Mouse (Mus musculus): Measurements from ENCODE around the gene Mob2. TPM values are rescaled to one million over a fixed set of nuclear protein-coding genes. Genes with fewer than 3 reads are reported as not detected.

The Mob2 gene
- total and polyA plus RNA-seq, 3 experiments = 22.4 to 30.5 (median 27.3) TPM

DNA sequence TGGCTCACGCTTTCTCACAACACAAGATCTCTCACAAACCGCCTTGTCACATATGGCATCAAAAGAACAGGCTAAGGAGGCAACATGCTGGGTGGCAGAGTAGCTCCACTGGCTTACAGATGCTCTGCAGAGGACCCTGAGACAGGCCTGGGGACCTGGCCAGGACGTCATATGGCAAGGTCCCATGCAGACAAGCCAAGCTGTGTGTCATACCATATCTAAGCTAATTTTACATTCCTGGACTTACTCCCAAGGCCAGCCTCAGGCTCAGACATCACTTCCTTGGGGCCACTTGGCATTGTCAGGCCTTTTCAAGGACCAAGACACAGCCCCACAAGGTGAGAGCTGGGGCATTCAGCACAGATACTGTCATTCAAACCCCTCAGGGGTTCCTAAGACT, 5.4 kb downstream of the Mob2 start:
- peaks cover 23% of the 10 kb centered on the region for H3K79me2 ChIP-seq (replicated peaks; ENCODE audit: control insufficient read depth, extremely low read depth, insufficient read depth, poor library complexity, severe bottlenecking)
- no peak overlapping the region for H3K4me3 ChIP-seq (replicated peaks in 1 of 3; ENCODE audit: low read depth in 2 of 3, low read length in 2 of 3, poor library complexity in 1 of 3)
- dilution Hi-C loops (cut with MboI; ENCODE audit: extremely low pct_ligation_motif_present, extremely low pct_unique_long_range_greater_than_20kb, low sequenced_read_pairs) (no loop called here), in situ Hi-C loops (cut with MboI; ENCODE audit: low pct_ligation_motif_present, low pct_unique_long_range_greater_than_20kb, low sequenced_read_pairs) (no loop called here)
- H3K9ac ChIP-seq (ENCODE audit: insufficient read depth, low read depth) = no peak overlapping the region
- no peak for DNase-seq (ENCODE audit: extremely low read depth)
- H3K4me2 ChIP-seq (ENCODE audit: insufficient read depth, low read depth, poor library complexity, severe bottlenecking) = no peak overlapping the region
- no peaks in the 10 kb centered on the region for H3K9me3 ChIP-seq (replicated peaks; ENCODE audit: low read length)
- H3K27ac ChIP-seq (ENCODE audit: insufficient read depth, low read depth) = no peak overlapping the region
- peaks cover 8 to 65% of the 10 kb centered on the region in 2 experiments for H3K36me3 ChIP-seq (replicated peaks in 1 of 2; ENCODE audit: control insufficient read depth in 1 of 2, insufficient read depth in 1 of 2, low read length in 1 of 2)
- peaks cover 7 to 32% of the 10 kb centered on the region in 2 experiments; a peak in 3 of 4 replicates for H3K4me1 ChIP-seq (ENCODE audit: control insufficient read depth in 1 of 2, insufficient read depth in 2 of 2)
- H3K27me3 ChIP-seq (replicated peaks) = no peaks in the 10 kb centered on the region
- TF ChIP-seq JUN (IDR thresholded peaks at IDR 0.05; ENCODE audit: insufficient read depth, low read depth, low read length) = no peak
- TF ChIP-seq ELF1 (IDR thresholded peaks at IDR 0.05; ENCODE audit: low read depth, low read length) = no peak
- TF ChIP-seq EP300 (IDR thresholded peaks at IDR 0.05; ENCODE audit: low read length) = no peak

DNA sequence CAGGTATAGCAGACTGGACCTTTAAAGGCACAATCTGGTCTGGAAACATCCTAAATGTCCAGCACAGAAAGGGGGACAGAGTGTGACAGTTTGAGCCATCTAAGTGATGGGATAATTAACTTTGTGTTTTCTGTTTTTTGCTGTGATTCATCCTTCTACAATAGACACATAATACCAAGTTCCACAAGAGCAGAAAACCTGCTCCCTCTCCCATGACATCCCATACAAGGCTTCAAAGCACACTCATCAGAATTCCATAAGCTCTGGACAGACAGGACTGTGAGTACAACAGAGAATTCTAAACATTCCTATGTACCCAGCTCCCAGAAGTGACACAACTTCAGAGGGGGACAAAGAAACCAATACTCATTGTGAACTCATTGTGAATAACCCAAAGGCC, 10.3 kb downstream of the Mob2 start:
- no peak for DNase-seq (ENCODE audit: extremely low read depth)
- in situ Hi-C loops (cut with MboI; ENCODE audit: low pct_ligation_motif_present, low pct_unique_long_range_greater_than_20kb, low sequenced_read_pairs) (no loop called here), dilution Hi-C loops (cut with MboI; ENCODE audit: extremely low pct_ligation_motif_present, extremely low pct_unique_long_range_greater_than_20kb, low sequenced_read_pairs) (no loop called here)
- Histone ChIP-seq H3K27ac (ENCODE audit: insufficient read depth, low read depth) (no peak overlapping the region), H3K27me3 (replicated peaks) (no peaks in the 10 kb centered on the region), H3K9ac (ENCODE audit: insufficient read depth, low read depth) (no peak overlapping the region), H3K4me2 (ENCODE audit: insufficient read depth, low read depth, poor library complexity, severe bottlenecking) (no peak overlapping the region), H3K79me2 (replicated peaks; ENCODE audit: control insufficient read depth, extremely low read depth, insufficient read depth, poor library complexity, severe bottlenecking) (0 out of 2 replicates have a peak, but pooled peaks cover 2% of the 10 kb centered on the region), H3K4me3 (replicated peaks in 1 of 3; ENCODE audit: low read depth in 2 of 3, low read length in 2 of 3, poor library complexity in 1 of 3) (no peak overlapping the region), H3K9me3 (replicated peaks; ENCODE audit: low read length) (no peaks in the 10 kb centered on the region), H3K36me3 (replicated peaks in 1 of 2; ENCODE audit: control insufficient read depth in 1 of 2, insufficient read depth in 1 of 2, low read length in 1 of 2) (peaks cover 0 to 72% of the 10 kb centered on the region in 2 experiments), H3K4me1 (ENCODE audit: control insufficient read depth in 1 of 2, insufficient read depth in 2 of 2) (no peaks in the 10 kb centered on the region)
- no peak for TF ChIP-seq UBTF (IDR thresholded peaks at IDR 0.05; ENCODE audit: low read depth, low read length)
- TF ChIP-seq EP300 (IDR thresholded peaks at IDR 0.05; ENCODE audit: low read length) = no peak
- TF ChIP-seq TCF12 (IDR thresholded peaks at IDR 0.05; ENCODE audit: low read depth, low read length) = no peak
- TF ChIP-seq MAZ (IDR thresholded peaks at IDR 0.05; ENCODE audit: low read depth, low read length) = no peak
- TF ChIP-seq JUND (conservative IDR thresholded peaks at IDR 0.05; ENCODE audit: low read depth, low read length) = no peak
- TF ChIP-seq PAX5 (IDR thresholded peaks at IDR 0.05; ENCODE audit: low read length) = no peak
- no peak for TF ChIP-seq USF1 (IDR thresholded peaks at IDR 0.05; ENCODE audit: low read depth, low read length)
- TF ChIP-seq ZMIZ1 (IDR thresholded peaks at IDR 0.05; ENCODE audit: low read depth, low read length) = no peak
- TF ChIP-seq SIN3A (IDR thresholded peaks at IDR 0.05; ENCODE audit: low read length) = no peak

DNA sequence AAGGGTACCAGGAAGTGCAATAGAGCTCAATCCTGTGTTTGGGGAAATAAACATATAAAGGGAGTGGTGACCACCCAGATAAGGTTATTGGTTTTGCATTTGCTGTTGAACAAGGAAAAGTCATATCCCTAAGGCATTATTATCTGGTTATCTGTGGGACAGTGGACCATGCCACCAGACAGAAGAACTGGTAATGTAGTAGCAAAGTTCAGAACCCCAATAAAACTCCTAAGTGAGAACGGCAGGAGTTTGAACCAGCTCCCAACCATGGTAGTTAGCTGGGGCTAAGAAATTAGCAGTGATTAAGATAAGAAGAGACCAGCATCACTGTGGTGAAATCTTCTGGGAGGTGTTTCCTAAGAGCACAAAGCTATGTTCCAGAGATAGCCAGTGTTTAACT, 14.9 kb downstream of the Mob2 start:
- Histone ChIP-seq H3K79me2 (replicated peaks; ENCODE audit: control insufficient read depth, extremely low read depth, insufficient read depth, poor library complexity, severe bottlenecking) (0 out of 2 replicates have a peak, but pooled peaks cover 2% of the 10 kb centered on the region), H3K4me1 (ENCODE audit: control insufficient read depth in 1 of 2, insufficient read depth in 2 of 2) (no peaks in the 10 kb centered on the region), H3K9ac (ENCODE audit: insufficient read depth, low read depth) (no peak overlapping the region), H3K9me3 (replicated peaks; ENCODE audit: low read length) (no peaks in the 10 kb centered on the region), H3K4me2 (ENCODE audit: insufficient read depth, low read depth, poor library complexity, severe bottlenecking) (no peak overlapping the region), H3K27me3 (replicated peaks) (no peaks in the 10 kb centered on the region), H3K4me3 (replicated peaks in 1 of 3; ENCODE audit: low read depth in 2 of 3, low read length in 2 of 3, poor library complexity in 1 of 3) (no peak overlapping the region), H3K27ac (ENCODE audit: insufficient read depth, low read depth) (no peak overlapping the region), H3K36me3 (replicated peaks in 1 of 2; ENCODE audit: control insufficient read depth in 1 of 2, insufficient read depth in 1 of 2, low read length in 1 of 2) (peaks cover 0 to 59% of the 10 kb centered on the region in 2 experiments)
- dilution Hi-C loops (cut with MboI; ENCODE audit: extremely low pct_ligation_motif_present, extremely low pct_unique_long_range_greater_than_20kb, low sequenced_read_pairs) (no loop called here), in situ Hi-C loops (cut with MboI; ENCODE audit: low pct_ligation_motif_present, low pct_unique_long_range_greater_than_20kb, low sequenced_read_pairs) (no loop called here)
- TF ChIP-seq KAT2A (IDR thresholded peaks at IDR 0.05; ENCODE audit: insufficient replicate concordance, low read length) = no peak
- TF ChIP-seq USF1 (IDR thresholded peaks at IDR 0.05; ENCODE audit: low read depth, low read length) = no peak
- no peak for TF ChIP-seq JUND (conservative IDR thresholded peaks at IDR 0.05; ENCODE audit: low read depth, low read length)
- no peak for TF ChIP-seq RAD21 (IDR thresholded peaks at IDR 0.05; ENCODE audit: low read depth, low read length)
- TF ChIP-seq TCF12 (IDR thresholded peaks at IDR 0.05; ENCODE audit: low read depth, low read length) = no peak
- TF ChIP-seq ZC3H11A (IDR thresholded peaks at IDR 0.05; ENCODE audit: low read depth, low read length) = no peak
- no peak for TF ChIP-seq CHD1 (IDR thresholded peaks at IDR 0.05; ENCODE audit: low read depth, low read length)
- no peak for TF ChIP-seq POLR2A (IDR thresholded peaks at IDR 0.05; ENCODE audit: low read depth, low read length)
- TF ChIP-seq HCFC1 (IDR thresholded peaks at IDR 0.05; ENCODE audit: low read depth, low read length) = no peak
- no peak for TF ChIP-seq NELFE (IDR thresholded peaks at IDR 0.05; ENCODE audit: low read depth, low read length)
- TF ChIP-seq MAX (IDR thresholded peaks at IDR 0.05; ENCODE audit: low read length) = no peak
- TF ChIP-seq SIN3A (IDR thresholded peaks at IDR 0.05; ENCODE audit: low read length) = no peak
- no peak for DNase-seq (ENCODE audit: extremely low read depth)
